Mouse (Mus musculus) kidney, postnatal 25 days (tissue): ENCODE measurements at regions not wholly inside any gene's neighbourhood (a gene's known extent, or its start where the extent isn't known, plus 50 kb on each side); places are given as distances from the start of the nearest gene placed in this dataset.

Experiments
- DNase-seq, 2 experiments: peaks; one replicate each; pipeline ENCODE4 v3.0.0; 2021; ENCODE audit warnings: mixed read lengths in 2 of 2

DNA sequence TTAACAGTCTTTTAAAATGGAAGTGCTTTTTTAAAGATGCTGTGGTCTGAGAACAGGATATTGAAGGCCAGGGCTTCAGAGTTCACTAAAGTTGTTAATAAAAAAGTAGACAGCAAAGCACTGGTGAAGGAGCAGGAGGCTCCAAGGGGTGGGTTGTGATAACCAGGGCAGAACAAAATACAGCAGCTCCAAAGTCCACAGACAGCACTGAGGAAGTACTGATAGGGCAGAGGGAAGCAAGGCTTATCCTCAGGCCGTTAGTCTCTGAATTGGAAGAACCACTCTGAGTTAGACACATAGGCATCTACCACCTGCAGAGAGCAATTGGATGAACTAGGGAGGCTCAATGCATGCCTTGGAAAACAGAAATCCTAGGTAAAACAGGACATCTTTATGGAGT is 62.1 kb downstream of the P2ry1 start:
- DNase-seq, result no peak

DNA sequence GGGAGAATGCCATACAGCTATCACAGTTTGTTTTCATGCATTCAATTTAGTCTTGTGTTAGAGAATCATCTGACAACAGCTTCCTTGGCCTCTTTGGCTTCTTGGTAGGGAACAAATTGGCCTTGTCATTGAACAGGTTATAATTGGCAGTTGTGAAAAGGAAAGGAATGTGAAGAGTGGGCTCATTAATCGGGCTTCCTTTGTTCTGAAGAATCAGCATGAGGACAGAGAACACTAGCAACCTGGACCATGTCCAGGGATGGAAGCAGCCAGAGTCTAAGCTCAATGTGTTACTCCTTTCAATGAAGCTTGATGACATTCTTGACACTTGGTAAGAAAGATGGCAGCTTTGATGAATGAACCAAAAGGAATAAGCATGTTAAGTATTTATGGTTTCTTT is 64.5 kb downstream of the P2ry1 start:
- no peak for DNase-seq

DNA sequence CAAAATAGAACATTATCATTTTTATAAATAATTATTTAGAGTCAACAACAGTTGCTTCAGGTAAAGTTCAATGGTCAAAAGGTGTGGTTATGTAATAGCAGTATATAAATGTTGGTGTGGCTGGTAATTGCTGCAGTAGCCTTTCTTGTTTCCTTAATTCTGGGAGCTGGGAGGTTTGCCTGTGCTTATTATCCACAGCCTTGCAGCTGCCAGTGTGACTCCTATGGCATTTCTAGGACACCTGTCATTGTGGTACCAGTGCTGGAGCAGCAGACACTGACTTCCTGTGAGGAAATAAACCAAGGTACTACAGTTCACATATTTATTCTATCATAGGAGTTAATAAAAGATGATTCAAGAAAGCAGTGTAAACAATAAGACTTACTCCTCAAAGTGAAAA is 65.6 kb downstream of the P2ry1 start:
- DNase-seq, result no peak

DNA sequence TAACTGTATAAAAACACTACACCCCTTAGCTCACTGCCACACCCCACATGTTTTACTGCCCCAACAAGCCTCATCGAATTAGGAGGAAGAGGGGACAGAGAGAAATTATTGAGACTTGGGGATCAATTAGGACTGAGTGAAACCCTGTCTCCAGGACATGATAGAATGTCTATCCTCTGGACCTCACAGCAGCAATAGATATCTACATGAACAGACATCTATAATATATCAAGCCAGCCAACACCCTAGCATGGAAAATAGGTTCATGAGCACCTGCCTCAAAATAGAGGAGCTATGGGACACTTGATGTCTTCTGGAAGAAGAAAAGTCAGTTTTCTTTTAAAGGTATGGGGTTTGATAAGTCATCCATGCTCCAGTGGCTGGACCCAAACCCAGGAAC is 68.4 kb downstream of the P2ry1 start:
- DNase-seq, result no peak

DNA sequence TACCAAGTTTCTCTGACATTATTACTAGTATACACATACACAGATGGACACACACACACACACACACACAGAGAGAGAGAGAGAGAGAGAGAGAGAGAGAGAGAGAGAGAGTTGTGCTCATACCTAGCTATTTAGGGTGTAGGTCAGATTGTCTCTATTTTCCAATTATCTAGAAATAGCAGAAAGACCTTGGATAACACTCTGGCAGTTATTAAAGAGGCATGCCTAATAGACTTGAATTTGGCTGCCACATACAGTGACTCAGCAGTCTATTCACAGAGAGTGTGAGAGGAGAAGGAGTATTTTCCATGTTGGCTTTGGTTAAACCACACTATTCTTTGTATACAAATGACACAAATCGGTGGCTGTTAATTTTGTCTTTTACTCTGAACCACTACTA is 69.7 kb downstream of the P2ry1 start:
- DNase-seq, result no peak

DNA sequence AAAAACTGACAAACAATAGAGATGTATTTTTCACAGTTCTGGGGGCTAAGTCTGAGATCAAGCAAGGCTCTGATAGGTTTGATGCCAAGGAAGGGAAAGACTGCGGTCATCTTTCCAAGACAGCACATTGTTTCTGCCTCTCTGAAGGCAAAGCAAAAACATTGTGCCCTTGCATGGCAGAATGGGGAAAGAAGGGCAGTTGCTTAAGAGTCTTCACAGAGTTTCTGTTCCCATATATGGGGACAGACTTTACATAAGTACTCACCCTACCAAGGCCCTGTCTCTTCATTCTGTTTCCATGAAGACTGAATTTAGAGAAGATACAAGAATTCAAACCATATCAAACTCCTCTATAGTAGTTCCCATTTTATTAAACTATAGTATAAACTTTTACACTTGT is 70.5 kb downstream of the P2ry1 start:
- DNase-seq, result no peak

DNA sequence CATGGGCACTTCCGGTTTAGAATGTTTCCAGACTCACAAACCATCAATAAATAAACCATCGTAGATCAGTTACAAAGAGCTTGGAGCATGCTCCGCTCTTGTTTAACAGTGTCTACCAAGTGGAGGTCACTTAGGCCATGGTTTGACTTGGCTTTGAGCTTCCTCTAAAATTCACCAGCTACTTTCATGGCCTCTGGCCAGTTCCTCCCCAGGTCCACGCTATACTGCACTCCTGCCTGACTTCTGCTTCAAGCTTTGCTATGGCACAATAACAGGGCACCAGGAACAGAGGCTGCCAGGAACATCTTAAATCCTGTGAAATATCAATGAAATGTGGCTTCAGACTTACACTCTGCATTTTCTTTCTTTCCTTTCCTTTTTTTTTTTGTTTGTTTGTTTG is 71.2 kb downstream of the P2ry1 start:
- DNase-seq, result no peak

DNA sequence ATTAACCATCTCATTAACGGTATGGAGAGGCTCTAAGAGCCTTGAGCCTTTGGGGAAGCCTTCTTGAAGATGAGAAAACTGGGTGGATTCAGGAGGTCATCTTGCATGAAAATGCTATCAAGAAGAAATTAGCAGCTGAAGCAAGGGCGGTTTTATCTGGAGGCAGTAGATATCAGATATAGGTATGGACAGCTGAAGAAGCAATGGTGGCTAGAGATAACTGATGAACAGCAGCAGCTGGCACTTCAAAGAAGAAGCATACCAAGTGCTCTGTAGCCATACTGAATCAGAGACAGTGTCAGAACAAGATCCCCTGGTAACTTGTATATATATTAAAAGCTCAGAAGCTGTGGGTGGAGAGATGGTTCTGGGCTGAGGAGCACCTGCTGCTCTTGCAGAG is 73.2 kb downstream of the P2ry1 start:
- no peak for DNase-seq

DNA sequence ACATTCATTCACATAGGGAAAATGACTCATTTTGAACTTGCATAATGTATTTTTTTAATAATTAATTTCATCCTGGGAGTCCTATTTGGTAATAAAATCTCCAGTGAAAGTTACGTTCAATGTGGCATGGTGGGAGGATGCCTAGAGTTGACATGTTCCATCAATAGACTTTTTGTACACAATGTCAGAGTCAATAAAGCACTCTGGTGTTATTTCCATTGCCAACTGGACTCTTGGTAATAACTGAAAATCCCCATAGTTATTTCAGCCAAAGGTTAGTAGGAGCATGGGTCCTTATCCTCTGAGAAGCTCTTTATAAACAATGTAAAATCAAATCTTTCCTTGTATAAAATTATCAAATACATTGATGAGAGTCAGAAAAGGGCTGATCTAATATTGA is 87.3 kb downstream of the P2ry1 start:
- DNase-seq, result no peak

DNA sequence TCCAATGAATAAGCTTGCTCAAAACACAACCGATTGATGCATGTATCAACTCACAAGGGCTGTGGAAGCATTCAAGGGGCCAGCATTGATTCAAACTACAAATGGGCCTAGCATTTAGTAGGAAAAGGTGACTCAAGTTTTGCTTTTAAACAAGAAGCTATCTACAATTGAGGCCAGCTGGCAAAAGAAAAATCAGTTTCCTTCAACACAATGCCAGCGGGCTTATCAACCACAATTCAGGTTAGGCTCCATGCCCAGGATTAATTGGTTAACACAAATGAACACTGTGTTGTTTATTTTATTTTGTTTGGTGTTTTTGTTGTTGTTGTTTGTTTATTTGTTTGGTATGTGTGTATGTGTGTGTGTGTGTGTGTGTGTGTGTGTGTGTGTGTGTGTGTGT is 89.4 kb downstream of the P2ry1 start:
- no peak for DNase-seq

DNA sequence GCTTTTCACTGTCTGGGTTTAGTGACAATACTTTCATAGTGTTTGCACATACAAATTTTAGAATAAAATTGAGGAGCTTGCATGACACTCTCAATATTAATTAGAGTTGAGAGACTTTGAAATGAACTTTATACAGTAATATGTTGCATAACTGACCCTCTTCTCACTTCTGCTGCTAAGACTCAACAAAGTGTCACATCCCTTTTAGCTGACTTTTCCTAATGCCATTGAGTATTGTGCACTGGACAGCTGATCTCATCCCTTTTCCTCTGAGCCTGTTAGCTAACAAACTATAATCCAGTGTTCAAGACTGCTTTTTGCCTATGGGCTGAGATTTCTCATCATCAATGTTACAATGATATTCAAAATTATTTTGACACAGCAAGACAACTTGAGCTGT is 113.8 kb downstream of the P2ry1 start:
- no peak for DNase-seq

DNA sequence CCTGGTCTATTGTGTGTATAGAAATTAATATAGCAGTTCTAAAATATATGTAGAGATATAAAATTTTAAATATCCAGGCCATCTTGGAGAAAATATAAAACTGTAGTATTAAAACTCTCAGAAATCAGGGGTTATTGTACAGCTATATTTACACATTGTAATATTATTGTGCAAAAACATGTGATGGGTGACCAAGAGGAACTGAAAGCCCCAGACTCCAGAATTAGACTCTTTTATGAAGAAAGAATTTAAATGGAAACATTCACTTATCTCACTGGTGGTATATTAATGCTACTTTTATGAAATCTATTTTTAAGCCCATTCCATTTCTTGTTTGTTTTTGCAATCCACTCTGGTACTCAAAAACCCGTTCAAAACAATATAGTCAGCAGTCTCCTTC is 130.5 kb downstream of the P2ry1 start:
- DNase-seq, result no peak

DNA sequence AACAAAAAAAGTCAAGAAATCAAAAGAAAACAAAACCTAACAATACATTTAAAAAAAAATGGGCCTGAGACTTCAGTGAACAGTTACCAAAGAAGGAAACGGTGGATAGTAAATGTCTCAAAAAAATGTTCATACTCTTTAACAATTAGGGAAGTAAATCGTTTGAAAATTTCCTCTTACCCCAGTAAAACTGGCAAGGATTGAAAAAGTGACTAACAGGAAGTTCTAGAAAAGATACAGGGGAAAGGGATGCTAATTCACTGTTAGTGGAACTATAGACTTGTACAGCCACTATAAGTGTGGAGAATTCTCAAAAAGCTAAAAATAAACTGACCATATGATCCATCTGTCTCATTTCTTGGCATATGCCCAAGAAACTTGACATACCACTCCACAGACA is 151.5 kb downstream of the P2ry1 start:
- DNase-seq, result no peak

DNA sequence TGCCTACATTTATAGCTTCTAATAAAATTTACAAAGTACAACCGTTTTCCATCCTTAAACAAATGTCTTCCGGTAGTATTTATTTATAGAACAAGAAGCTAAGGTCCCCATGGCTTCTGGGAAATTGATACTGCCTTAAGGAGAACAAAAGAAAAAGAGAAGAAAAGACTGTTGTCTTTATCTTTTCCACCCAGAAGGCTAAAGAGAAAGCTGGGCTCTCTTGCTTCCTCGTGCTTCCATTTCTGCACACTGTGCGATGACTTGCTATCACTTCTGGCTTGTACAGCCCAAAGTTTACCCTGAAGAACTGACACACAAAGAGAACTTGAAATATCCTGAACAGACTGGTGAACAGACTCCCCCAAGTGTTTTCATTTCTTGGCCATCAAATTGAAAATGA is 157.2 kb downstream of the P2ry1 start:
- DNase-seq, result no peak

DNA sequence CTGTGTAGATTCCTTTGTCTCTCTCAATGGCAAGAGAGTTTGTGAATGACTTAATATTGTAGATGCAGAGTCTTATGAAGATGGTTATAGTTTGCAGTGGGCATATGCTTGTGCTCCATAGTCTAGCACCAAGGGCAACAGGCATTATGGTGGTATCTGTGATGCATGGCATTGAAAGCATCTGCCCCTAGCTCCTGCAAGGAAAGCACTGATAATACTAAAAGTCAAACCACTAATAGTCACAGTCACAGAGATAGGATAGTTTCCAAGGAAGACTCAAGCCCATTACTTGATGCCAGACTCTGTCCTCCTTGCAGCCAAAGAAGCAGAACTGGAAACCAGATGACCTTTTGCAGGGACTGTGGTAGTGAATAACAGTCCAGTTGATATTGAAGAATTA is 158.8 kb downstream of the P2ry1 start:
- DNase-seq, result no peak

DNA sequence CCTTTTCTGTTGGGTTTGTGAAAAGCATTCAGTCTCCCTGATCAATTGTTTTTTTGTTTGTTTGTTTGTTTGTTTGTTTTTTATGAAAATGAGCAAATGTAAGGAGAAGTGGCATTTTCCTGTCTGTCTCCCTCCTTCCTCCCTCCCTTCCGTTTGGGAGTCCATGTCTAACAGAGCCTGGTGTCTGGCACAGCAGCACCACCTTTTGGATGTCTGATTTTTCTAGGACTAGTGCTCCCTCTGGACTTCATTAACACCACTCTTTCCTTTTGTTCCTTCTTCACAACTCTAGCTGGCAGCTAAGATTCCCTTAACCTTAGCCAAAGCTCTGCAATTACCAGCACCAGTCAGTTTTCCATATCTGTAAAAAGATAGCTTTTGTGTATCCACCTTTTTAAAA is 175.6 kb upstream of the Rap2b start:
- DNase-seq, result peak in 1 of 2 experiments; percentile 6

DNA sequence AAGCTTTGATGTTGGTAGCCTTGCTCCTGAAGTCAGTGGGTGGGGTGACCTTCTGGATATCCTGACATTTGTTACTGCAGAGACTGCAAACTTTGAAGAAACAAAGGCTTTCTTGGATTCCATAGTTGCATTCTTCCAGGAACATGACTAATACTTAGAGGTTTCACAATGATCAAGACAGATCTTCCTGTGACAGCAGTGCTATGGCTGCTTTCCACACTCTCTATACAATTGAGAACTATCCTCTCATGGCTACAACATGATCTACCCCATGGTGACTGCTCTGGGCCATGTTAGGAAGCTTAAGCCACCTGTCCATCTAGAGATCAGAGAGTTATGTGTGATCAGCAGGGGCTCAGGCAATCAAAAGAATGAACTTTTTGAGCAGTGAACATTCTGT is 172.8 kb upstream of the Rap2b start:
- no peak for DNase-seq

DNA sequence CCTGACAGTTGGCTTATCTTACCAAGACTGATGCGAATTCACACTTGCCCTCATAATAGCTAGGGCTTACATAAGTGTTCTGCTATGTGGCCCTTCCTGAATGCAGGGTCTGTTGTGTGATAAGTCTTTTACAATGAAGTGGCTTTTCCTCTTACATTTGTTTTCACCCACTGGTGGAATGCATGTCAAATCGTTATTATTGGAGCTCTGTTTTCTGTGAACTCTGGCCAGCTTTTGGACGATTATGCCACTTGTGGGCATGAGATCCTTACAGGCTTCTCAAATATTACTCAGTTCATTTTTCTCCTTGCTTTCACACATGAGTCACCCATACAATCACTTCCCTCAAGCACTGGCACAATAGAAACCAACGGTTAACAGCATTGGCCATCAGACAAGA is 144.9 kb upstream of the Rap2b start:
- no peak for DNase-seq

DNA sequence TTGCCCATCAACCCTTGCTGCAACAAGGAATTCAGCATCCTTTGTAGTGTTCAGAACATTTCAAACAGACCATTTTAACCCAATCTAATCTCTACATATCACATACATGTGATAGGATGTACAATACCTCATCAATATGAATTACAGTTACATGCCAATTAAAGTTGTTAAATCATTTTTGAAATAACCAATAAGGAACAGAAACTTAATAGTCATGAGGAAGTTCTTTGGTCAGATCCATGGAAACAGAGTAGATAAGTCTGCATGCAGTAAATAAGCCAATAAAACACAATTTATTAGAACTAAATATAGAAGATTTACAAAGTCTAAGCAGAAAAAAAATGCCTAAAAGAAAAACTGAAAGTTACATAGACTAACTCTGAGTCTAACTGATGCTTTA is 136.9 kb upstream of the Rap2b start:
- no peak for DNase-seq

DNA sequence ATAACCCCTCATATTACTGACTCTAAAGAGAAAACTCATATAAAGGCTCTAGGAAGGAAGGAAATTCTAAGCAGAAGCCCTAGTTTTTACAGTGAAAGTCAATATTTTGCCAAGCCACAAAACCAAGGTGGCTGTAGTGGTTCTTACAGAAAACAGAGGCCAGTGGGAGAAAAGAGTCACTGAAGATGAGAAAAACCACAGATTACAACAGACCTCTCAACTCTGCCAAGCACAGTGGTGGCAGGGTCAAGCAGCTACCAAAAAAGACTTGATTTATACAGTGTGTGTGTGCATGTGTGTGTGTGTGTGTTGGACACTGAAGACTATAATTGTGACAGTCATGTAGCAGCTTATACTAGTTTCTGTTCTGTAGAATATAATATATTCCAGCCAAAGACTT is 136.4 kb upstream of the Rap2b start:
- no peak for DNase-seq

DNA sequence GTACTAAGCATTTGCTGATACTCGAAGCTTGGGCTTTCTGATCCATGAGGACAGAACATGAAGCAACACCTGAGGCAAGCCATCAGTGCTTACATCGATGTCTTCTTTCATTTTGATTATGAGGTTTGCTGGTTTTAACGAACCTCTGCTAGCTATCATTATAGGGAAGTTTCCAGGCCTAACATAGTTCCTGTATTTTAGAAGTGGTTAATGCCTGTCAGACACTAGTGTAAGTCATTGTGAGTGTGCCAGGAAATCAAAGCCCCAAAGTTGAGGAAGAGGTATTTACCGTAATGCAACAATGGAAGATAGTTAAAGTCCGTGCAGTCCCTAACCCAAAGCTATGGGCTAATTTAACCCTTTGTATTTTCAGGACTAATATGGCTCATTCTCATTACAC is 120.1 kb upstream of the Rap2b start:
- DNase-seq, result no peak

DNA sequence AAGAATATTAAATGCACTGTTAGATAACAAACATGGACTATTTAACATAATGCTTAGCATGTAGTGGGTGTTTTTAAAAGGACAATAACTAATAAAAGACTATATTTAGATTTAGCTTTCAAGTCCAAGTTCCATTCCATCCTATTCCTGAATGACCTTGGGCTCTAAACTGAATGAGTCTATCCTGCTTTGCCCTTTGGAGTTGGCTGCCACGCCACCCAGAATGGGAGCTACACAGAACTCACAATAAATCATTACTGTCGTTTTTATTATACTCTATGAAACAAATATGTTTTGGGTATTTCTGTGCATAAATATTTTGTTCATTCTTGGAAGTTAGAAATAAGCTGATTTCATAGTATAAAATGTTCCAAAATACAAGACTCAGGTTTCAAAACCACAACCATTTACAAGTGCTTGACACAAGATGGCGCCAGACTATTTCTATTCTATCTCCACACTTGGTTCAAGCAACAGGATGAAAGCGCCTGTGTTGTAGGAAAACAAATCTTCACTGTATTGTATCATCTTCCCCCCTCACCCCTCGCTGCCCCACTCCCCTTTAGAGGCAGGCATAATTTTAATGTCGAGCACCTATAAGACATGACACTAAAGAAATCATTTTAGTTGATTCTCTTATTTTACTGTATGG is 117.4 kb upstream of the Rap2b start:
- peak in 1 of 2 experiments; percentile 45 for DNase-seq

DNA sequence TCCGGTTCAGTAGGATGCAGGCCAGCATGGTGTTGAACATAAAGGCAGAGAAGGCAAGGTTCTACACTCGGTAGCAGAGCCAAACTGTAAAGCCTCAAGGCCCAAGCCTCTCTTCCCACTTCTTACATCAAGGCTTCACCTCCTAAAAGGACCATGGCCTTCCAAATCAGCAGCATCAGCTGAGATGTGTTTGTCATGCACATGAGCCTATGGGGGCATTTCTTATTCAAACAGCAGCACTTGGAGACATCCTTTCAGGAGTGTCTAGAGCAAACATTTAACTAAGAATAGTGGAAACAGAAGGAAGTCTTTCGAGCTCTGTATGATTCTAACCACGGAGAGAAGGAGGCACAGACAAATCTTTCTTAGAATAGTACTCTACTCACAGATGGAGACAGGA is 115.0 kb upstream of the Rap2b start:
- DNase-seq, result no peak

DNA sequence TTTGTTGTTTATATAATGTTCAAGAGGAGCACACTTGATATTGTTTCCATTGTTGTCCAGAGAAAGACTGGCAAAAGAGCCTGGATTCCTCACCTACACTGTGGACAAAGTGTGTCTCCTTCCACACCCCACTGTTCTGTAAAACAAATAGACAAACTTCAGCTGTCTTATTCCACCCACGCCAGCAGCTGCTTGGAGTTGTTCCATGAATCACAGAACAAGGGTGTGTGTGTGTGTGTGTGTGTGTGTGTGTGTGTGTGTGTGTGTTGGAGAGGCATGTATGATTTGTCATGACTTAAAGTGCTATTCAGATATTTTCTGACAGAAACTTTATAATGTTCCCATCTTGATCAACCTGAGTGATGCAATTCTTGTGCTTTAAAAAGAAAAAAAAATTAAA is 114.1 kb upstream of the Rap2b start:
- DNase-seq, result no peak

DNA sequence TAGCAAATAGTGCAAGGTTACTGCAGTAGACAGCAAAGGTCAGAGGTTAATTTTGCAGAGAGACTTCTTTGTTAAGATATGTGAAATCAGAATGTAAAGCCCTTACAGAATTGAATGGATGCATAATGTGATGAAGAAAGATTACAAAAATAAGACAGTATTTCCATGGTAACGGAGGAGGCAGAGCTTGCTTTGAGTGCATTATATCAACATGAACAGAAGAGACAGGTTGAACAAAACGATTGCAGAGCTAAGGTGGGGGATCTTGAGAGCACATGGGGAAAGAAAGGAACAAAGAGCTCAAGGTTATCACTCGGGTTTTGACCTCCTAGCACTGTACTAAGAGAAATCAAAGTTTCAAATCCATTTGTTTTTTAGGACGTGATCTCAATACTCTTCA is 106.2 kb upstream of the Rap2b start:
- no peak for DNase-seq

DNA sequence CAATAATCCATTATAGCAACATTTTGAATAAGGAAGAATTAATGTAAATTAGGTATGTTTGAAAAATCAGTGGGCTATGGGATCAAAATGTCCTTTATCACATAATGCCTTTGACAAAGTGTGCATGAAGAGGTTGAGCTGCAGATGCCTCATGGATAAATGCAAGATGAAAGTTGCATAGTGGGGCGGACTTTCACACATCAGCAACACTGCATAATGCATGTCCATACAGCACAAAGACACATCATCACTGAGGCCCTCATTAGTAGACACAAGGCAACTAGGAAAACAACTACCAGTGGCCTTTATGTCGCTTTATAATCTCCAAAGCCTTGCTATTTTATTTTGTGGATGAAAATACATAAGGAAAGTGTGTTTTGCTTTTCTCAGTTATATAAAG is 105.8 kb upstream of the Rap2b start:
- DNase-seq, result no peak
